Mouse (Mus musculus) forebrain, embryonic 15.5 days (tissue): ENCODE measurements around the gene Phkg2. TPM values are rescaled to one million over a fixed set of nuclear protein-coding genes. Genes with fewer than 3 reads are reported as not detected.
A peak's percentile ranks its signal among the peaks of the same experiment; 100 is the strongest.

Experiments used
- ATAC-seq: fragments of 200-750 bp; cut with Nextera tagmentation; replicated peaks from 2 replicates; pipeline ENCODE4 v1.8.0; 2017; ENCODE audit warnings: mild to moderate bottlenecking, moderate TSS enrichment, moderate library complexity
- H3K27ac ChIP-seq: fragments of 300-500 bp; sonication (generic); replicated peaks from 2 replicates; pipeline ENCODE4 v1.5.1; 2015; ENCODE audit warnings: mild to moderate bottlenecking, inconsistent platforms
- H3K27me3 ChIP-seq: fragments of 300-500 bp; sonication (generic); 2 replicates; pipeline ENCODE4 v1.6.1; 2015; ENCODE audit warnings: inconsistent platforms
- H3K36me3 ChIP-seq: fragments of 300-500 bp; sonication (generic); 2 replicates; pipeline ENCODE4 v1.6.1; 2015; ENCODE audit warnings: mild to moderate bottlenecking, inconsistent platforms
- H3K4me1 ChIP-seq: fragments of 300-500 bp; sonication (generic); 2 replicates; pipeline ENCODE4 v1.6.1; 2015; ENCODE audit warnings: inconsistent platforms
- H3K4me2 ChIP-seq: fragments of 300-500 bp; sonication (generic); replicated peaks from 2 replicates; pipeline ENCODE4 v1.6.1; 2015; ENCODE audit warnings: mild to moderate bottlenecking, inconsistent platforms
- H3K4me3 ChIP-seq: fragments of 300-500 bp; sonication (generic); 2 replicates; pipeline ENCODE4 v1.5.1; 2015; ENCODE audit warnings: mild to moderate bottlenecking, inconsistent platforms
- H3K9ac ChIP-seq: fragments of 300-500 bp; sonication (generic); replicated peaks from 2 replicates; pipeline ENCODE4 v1.6.1; 2015; ENCODE audit warnings: mild to moderate bottlenecking, inconsistent platforms
- H3K9me3 ChIP-seq: fragments of 300-500 bp; sonication (generic); 2 replicates; pipeline ENCODE4 v1.6.1; 2016; ENCODE audit warnings: inconsistent platforms
- WGBS: fragments of 180-500 bp; shearing (Covaris S2); methylation state at CpG from one replicate; pipeline ENCODE4 v1.1.7; 2015; ENCODE audit warnings: mixed read lengths; 5-methylcytosine and 5-hydroxymethylcytosine counted together
- polyA plus RNA-seq: library from polyadenylated mRNA; unstranded; fragments of >200 nt; fragmentation: Nextera tagmentation; extraction: Ambion mirVana; gene quantifications from 2 replicates; pipeline ENCODE4 v1.2.1, GENCODE M21; 2015

Phkg2 gene
- 59.7 and 62.3 TPM in 2 replicates for polyA plus RNA-seq

DNA sequence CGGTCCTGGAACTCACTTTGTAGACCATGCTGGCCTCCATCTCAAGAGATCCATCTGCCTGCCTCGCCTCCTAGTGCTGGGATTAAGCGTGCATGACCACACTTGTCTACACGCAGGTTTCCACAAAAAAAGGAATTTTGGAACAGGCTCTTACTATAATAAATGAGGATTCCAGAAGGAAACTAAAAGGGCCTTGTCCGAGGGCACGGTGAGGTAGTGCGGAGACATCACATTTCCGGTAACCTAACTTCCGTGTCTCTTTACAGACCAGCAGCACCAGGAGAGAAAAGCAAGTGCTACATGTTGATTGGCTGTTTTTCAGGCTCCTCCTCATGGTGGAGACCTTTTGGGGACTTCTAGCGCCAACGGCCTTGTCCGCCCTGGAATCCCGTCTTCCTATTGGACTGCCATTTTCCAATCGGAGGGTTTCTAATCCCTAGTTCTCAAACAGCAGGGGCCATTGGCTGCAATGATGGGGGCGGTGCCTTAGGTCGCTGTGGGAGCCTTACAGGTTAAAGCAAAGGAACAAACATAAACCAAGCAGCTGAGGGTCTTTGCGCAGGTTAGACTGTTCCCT lies at the start of gene Phkg2:
Phkg2 (plus strand) TSS at position 446 of the 577 bp plus-strand sequence.
- Histone ChIP-seq H3K9ac (peak within 1 kb of the TSS; percentile 90), H3K4me1 (peaks cover 27% of the 10 kb centered on the region), H3K27ac (peak within 1 kb of the TSS; percentile 71), H3K27me3 (no peaks in the 10 kb centered on the region), H3K4me2 (peak within 1 kb of the TSS; percentile 93), H3K9me3 (no peaks in the 10 kb centered on the region), H3K36me3 (peaks cover 12% of the 10 kb centered on the region), H3K4me3 (peak within 1 kb of the TSS; percentile 74)
- WGBS: under 1% methylated on average over 17 of the region's 17 CpGs
- peak; percentile 99 for ATAC-seq

DNA sequence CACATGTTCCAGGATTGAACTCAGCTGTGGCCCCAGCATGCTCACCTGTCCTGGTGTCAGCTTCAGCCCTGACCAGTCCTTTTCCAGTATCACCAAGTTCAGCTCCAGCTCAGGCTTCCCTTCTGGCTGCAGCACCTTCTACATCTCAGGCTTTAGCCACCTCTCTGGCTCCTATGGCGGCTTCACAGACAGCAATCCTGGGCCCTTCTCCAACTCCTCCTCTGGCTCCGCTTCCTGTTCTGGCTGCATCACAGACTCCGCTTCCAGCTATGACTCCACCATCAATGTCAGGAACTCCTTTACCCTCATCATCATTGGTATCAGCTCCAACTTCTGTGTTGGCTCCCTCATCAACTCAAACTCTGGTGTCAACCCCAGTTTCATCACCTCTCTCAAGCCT lies 31.5 kb upstream of the Phkg2 start:
- no peak for ATAC-seq
- H3K4me3 ChIP-seq: no peak overlapping the region
- H3K9ac ChIP-seq: no peak overlapping the region
- H3K36me3 ChIP-seq: peaks cover 93% of the 10 kb centered on the region
- no peaks in the 10 kb centered on the region for H3K4me1 ChIP-seq
- H3K4me2 ChIP-seq: no peak overlapping the region
- H3K9me3 ChIP-seq: no peaks in the 10 kb centered on the region
- H3K27me3 ChIP-seq: no peaks in the 10 kb centered on the region
- no peak overlapping the region for H3K27ac ChIP-seq
- WGBS: 89% methylated on average over 3 of the region's 3 CpGs

DNA sequence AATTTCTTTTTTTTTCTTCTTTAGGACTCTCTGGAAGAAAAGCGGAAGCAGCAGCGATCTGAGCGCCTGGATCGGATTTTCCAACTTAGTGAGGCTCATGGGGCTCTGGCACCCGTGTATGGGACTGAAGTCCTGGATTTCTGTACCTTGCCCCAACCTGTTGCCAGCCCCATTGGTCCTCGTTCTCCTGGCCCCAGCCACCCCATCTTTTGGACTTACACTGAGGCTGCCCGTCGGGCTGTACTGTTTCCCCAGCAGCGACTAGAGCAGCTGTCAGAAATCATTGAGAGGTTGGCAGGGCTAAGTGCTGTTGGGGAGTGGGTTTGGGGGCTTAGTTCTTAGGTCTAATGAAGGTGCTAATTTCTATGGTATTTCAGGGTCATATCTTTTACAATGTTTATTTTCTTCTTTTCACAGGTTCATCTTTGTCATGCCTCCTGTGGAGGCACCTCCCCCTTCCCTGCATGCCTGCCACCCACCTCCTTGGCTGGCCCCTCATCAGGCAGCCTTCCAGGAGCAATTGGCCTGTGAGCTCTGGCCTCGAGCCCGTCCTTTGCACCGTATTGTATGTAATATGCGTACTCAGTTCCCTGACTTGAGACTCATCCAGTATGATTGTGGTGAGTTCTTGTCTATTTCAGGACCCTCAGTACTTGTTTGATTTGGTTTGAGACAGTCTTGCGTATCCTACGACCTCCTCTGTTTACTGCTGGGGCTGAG lies 23.9 kb upstream of the Phkg2 start:
- H3K4me1 ChIP-seq: no peaks in the 10 kb centered on the region
- H3K27ac ChIP-seq: no peak overlapping the region
- no peak overlapping the region for H3K9ac ChIP-seq
- H3K4me2 ChIP-seq: no peak overlapping the region
- peaks cover 79% of the 10 kb centered on the region for H3K36me3 ChIP-seq
- no peaks in the 10 kb centered on the region for H3K27me3 ChIP-seq
- H3K4me3 ChIP-seq: no peak overlapping the region
- WGBS: 75% methylated on average over 15 of the region's 15 CpGs
- ATAC-seq: no peak
- no peaks in the 10 kb centered on the region for H3K9me3 ChIP-seq

DNA sequence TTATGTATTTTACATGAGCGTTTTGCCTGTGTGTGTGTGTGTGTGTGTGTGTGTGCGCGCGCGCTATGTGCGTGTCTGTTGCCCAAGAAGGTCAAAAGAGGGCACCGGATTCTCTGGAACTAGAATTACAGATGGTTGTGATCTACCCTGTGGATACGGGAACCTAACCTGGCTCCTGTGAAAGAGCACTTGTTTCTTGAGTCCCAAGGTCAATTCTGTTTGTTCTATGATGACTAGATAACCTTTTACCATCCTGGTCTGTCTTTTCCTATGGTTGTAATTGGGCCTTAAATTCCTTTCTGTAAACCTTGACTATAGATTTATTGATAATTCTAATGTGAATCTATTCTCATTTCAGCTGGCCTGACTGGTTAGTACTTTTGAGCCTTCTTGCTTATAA lies 21.6 kb upstream of the Phkg2 start:
- Histone ChIP-seq H3K9me3 (no peaks in the 10 kb centered on the region), H3K4me2 (no peak overlapping the region), H3K4me1 (no peaks in the 10 kb centered on the region), H3K27me3 (no peaks in the 10 kb centered on the region), H3K36me3 (peaks cover 80% of the 10 kb centered on the region), H3K27ac (no peak overlapping the region), H3K4me3 (no peak overlapping the region), H3K9ac (no peak overlapping the region)
- WGBS: 96% methylated on average over 8 of the region's 8 CpGs
- ATAC-seq: no peak

DNA sequence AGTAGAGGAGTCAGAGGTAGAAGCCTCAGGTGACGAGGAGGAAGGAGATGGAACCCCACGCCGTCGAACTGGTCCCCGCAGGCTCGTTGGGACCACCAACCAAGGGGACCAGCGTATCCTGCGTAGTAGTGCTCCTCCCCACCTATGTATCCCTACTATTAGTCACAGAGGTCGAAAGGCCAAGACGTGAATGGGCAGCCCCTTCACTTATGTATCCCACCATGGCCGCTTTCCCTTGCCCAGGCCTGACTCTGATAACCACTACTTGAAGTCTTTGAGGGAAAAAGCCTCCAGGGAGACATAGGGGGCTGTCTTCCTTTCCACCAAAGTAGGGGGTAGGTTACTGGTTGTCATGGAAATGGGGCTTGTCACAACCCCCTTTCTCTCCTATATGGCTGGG lies 12.6 kb upstream of the Phkg2 start:
- Histone ChIP-seq H3K4me2 (no peak overlapping the region), H3K36me3 (peaks cover 85% of the 10 kb centered on the region), H3K4me3 (no peak overlapping the region), H3K27ac (no peak overlapping the region), H3K9ac (no peak overlapping the region), H3K9me3 (no peaks in the 10 kb centered on the region), H3K27me3 (no peaks in the 10 kb centered on the region), H3K4me1 (no peaks in the 10 kb centered on the region)
- ATAC-seq: no peak
- 94% methylated on average over 11 of the region's 11 CpGs for WGBS

DNA sequence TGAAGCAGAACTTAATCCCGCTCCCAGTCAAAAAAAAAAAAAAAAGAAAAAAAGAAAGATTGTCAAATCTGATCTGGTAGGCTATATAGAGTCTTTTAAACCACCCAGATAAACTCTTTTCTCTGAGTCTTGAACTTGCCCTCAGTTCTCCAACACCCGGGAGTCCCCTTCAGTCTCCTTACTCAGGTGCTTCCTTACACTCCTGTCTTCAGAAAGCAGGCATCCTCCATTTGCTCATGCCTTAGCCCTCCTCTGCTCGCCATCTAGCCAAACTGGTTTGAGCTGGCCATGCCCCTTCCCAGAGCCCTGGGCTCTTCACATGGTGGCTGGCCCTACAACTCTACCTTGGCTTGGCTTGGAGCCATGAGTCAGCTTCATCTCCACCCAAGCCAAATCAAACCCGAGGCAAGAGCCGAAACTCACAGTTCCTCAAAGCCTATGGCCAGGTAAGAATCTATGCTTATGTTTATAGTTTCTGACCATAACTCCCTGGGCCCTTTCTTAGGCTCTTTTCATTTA lies 11.7 kb upstream of the Phkg2 start, which contains the start of gene Tmem265:
Tmem265 (plus strand) TSS at position 51 of the 519 bp plus-strand sequence.
- no peaks in the 10 kb centered on the region for H3K9me3 ChIP-seq
- no peak for ATAC-seq
- 89% methylated on average over 5 of the region's 5 CpGs for WGBS
- H3K4me2 ChIP-seq: no peak within 1 kb of the TSS
- H3K4me1 ChIP-seq: no peaks in the 10 kb centered on the region
- H3K4me3 ChIP-seq: no peak within 1 kb of the TSS
- no peak within 1 kb of the TSS for H3K9ac ChIP-seq
- no peak within 1 kb of the TSS for H3K27ac ChIP-seq
- H3K27me3 ChIP-seq: no peaks in the 10 kb centered on the region
- peaks cover 80% of the 10 kb centered on the region for H3K36me3 ChIP-seq

- WGBS: 73% methylated on average over 6 of the region's 6 CpGs
- peaks cover 57% of the 10 kb centered on the region for H3K36me3 ChIP-seq
- H3K9me3 ChIP-seq: no peaks in the 10 kb centered on the region
- H3K4me1 ChIP-seq: no peaks in the 10 kb centered on the region
- H3K9ac ChIP-seq: no peak overlapping the region
- H3K27me3 ChIP-seq: no peaks in the 10 kb centered on the region
- no peak overlapping the region for H3K4me3 ChIP-seq
- no peak overlapping the region for H3K4me2 ChIP-seq
- H3K27ac ChIP-seq: no peak overlapping the region
- no peak for ATAC-seq
Measured at GRCm38 (mm10) chr7:127564381-127565150, 8.6 kb upstream of the Phkg2 start.

GRCm38 (mm10) chr7:127573503-127574008 lies 416 bp downstream of the Phkg2 start:
- H3K4me2 ChIP-seq: peak overlapping the region; percentile 93
- H3K4me3 ChIP-seq: peak overlapping the region; percentile 74
- H3K27ac ChIP-seq: peak overlapping the region; percentile 71
- no peaks in the 10 kb centered on the region for H3K27me3 ChIP-seq
- peaks cover 27% of the 10 kb centered on the region for H3K4me1 ChIP-seq
- peaks cover 17% of the 10 kb centered on the region for H3K36me3 ChIP-seq
- no peaks in the 10 kb centered on the region for H3K9me3 ChIP-seq
- 1% methylated on average over 27 of the region's 28 CpGs for WGBS
- peak; percentile 65 for ATAC-seq
- H3K9ac ChIP-seq: peak overlapping the region; percentile 90

GRCm38 (mm10) chr7:127574115-127574514 lies 975 bp downstream of the Phkg2 start:
- ATAC-seq: no peak
- Histone ChIP-seq H3K36me3 (peaks cover 17% of the 10 kb centered on the region), H3K27ac (peak overlapping the region; percentile 71; the same call in 1 of the 2 replicates), H3K9me3 (no peaks in the 10 kb centered on the region), H3K4me2 (peak overlapping the region; percentile 93), H3K4me1 (peaks cover 27% of the 10 kb centered on the region), H3K9ac (peak overlapping the region; percentile 90), H3K4me3 (peak overlapping the region; percentile 74), H3K27me3 (no peaks in the 10 kb centered on the region)
- 23% methylated on average over 7 of the region's 7 CpGs for WGBS

GRCm38 (mm10) chr7:127583260-127583659 lies 10.1 kb downstream of the Phkg2 start:
- Histone ChIP-seq H3K4me2 (no peak overlapping the region), H3K9ac (no peak overlapping the region), H3K27me3 (no peaks in the 10 kb centered on the region), H3K9me3 (no peaks in the 10 kb centered on the region), H3K4me3 (no peak overlapping the region), H3K4me1 (peaks cover 9% of the 10 kb centered on the region), H3K36me3 (peaks cover 47% of the 10 kb centered on the region), H3K27ac (no peak overlapping the region)
- no peak for ATAC-seq
- WGBS: 92% methylated on average over 6 of the region's 6 CpGs

DNA sequence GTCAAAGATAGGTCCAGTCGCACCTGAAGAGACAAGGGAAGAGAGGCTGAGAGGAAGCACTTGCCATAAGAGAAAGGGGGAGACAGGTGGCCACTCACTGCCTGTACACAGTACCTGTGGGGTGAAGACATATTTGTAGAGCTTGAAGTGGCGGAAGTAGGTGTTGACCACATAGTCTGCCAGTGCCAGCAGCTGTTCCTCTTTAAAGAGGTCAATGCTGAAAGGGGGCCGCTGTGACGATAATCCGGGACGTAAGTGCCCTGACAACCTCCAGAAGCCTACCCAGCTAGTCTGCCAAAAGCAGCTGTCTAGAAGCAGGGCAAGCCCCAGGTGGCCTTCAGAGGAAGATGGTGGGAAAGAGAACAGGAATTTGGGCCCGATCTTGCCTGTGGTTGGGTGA lies 11.9 kb downstream of the Phkg2 start:
- Histone ChIP-seq H3K36me3 (peaks cover 37% of the 10 kb centered on the region), H3K4me3 (no peak overlapping the region), H3K4me1 (peaks cover 18% of the 10 kb centered on the region), H3K4me2 (no peak overlapping the region), H3K27me3 (no peaks in the 10 kb centered on the region), H3K9me3 (no peaks in the 10 kb centered on the region), H3K27ac (no peak overlapping the region), H3K9ac (no peak overlapping the region)
- WGBS: 89% methylated on average over 7 of the region's 7 CpGs
- ATAC-seq: no peak

DNA sequence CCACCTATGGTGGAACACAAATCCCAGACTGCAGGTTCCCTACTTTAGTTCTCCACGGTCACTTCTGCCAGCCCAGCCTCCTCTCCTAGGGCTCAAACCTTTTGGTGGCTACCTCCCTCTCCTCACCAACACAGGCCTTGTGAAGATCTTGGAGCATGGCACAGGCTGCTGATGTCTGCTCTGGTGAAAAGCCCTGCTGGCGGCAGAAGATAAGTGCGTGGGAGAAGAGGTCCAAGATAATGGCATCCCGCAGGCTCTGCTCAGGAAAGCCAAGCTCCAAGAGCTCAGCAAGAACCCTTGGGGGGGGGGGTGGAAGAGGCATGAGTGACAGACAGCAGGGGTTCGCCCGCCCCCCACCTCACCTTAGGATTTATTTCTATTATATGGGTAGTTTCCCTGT lies 13.0 kb downstream of the Phkg2 start:
- Histone ChIP-seq H3K4me3 (no peak overlapping the region), H3K4me2 (no peak overlapping the region), H3K27ac (no peak overlapping the region), H3K9me3 (no peaks in the 10 kb centered on the region), H3K9ac (no peak overlapping the region), H3K4me1 (peaks cover 18% of the 10 kb centered on the region), H3K36me3 (peaks cover 39% of the 10 kb centered on the region), H3K27me3 (no peaks in the 10 kb centered on the region)
- ATAC-seq: no peak
- 96% methylated on average over 6 of the region's 6 CpGs for WGBS
